Mouse (Mus musculus) thymus, adult 2 months (tissue): ENCODE measurements around the gene Lgals12. TPM values are rescaled to one million over a fixed set of nuclear protein-coding genes. Genes with fewer than 3 reads are reported as not detected.

Source experiments
- DNase-seq: peaks from one replicate; pipeline ENCODE4 v3.0.0; 2021
- H3K27ac ChIP-seq: fragments of 200-500 bp; 2 replicates; pipeline ENCODE4 v1.5.1; 2012; ENCODE audit warnings: low read length, control low read depth; ENCODE audit not compliant: control insufficient read depth, insufficient read depth
- H3K27me3 ChIP-seq: fragments of 200-500 bp; 2 replicates; pipeline ENCODE4 v1.6.1; 2012; ENCODE audit warnings: mild to moderate bottlenecking, low read length, moderate library complexity, mixed read lengths; ENCODE audit not compliant: control insufficient read depth, insufficient read depth
- H3K36me3 ChIP-seq: fragments of 200-500 bp; 2 replicates; pipeline ENCODE4 v1.6.1; 2012; ENCODE audit warnings: mild to moderate bottlenecking, low read length, moderate library complexity; ENCODE audit not compliant: control insufficient read depth, insufficient read depth
- H3K4me1 ChIP-seq: fragments of 200-500 bp; replicated peaks from 2 replicates; pipeline ENCODE4 v1.6.1; 2012; ENCODE audit warnings: low read length; ENCODE audit not compliant: control insufficient read depth, insufficient read depth
- H3K4me3 ChIP-seq: fragments of 200-500 bp; 2 replicates; pipeline ENCODE4 v1.5.1; 2012; ENCODE audit warnings: mild to moderate bottlenecking, low read length, control low read depth, moderate library complexity; ENCODE audit not compliant: control insufficient read depth, insufficient read depth
- CTCF ChIP-seq: fragments of 200-500 bp; IDR thresholded peaks from 2 replicates; pipeline ENCODE4 v1.5.1; 2012; ENCODE audit warnings: mild to moderate bottlenecking, control low read depth, low read length, moderate library complexity, borderline replicate concordance; ENCODE audit not compliant: control insufficient read depth, poor library complexity, insufficient read depth; ENCODE audit errors: extremely low read depth
- POLR2A ChIP-seq: fragments of 200-500 bp; IDR thresholded peaks from 2 replicates; pipeline ENCODE4 v1.6.1; 2012; ENCODE audit warnings: mild to moderate bottlenecking, low read length, control low read depth, moderate library complexity; ENCODE audit not compliant: control insufficient read depth, poor library complexity, insufficient read depth; ENCODE audit errors: extremely low read depth
- WGBS: fragments of 180-500 bp; shearing (Covaris S2); methylation state at CpG from one replicate; pipeline ENCODE4 v1.1.7; 2018; 5-methylcytosine and 5-hydroxymethylcytosine counted together
- polyA plus RNA-seq: library from polyadenylated mRNA; depleted of rRNA; stranded (reverse); fragments of >200 nt; gene quantifications from 2 replicates; pipeline ENCODE4 v1.2.3, GENCODE M21; 2012

Lgals12 gene
- polyA plus RNA-seq, 1 experiment, result 3.4 TPM

- WGBS, result 75% methylated on average over 3 of the region's 3 CpGs
- H3K36me3 ChIP-seq, result no peaks in the 10 kb centered on the region
- TF ChIP-seq POLR2A (no peak), CTCF (no peak)
- H3K4me1 ChIP-seq, result no peaks in the 10 kb centered on the region
- H3K27ac ChIP-seq, result no peak overlapping the region
- DNase-seq, result no peak
- no peaks in the 10 kb centered on the region for H3K27me3 ChIP-seq
- H3K4me3 ChIP-seq, result no peak overlapping the region
Observed at GRCm38 (mm10) chr19:7568364-7568763, 38.6 kb downstream of the Lgals12 start.

- no peaks in the 10 kb centered on the region for H3K36me3 ChIP-seq
- TF ChIP-seq CTCF, result no peak
- no peak for TF ChIP-seq POLR2A
- WGBS, result 68% methylated on average over 3 of the region's 3 CpGs
- H3K4me1 ChIP-seq, result no peaks in the 10 kb centered on the region
- H3K27ac ChIP-seq, result no peak overlapping the region
- no peaks in the 10 kb centered on the region for H3K27me3 ChIP-seq
- no peak overlapping the region for H3K4me3 ChIP-seq
- no peak for DNase-seq
Observed at GRCm38 (mm10) chr19:7566826-7567225, 40.2 kb downstream of the Lgals12 start.

GRCm38 (mm10) chr19:7564457-7564856, 42.5 kb downstream of the Lgals12 start:
- H3K27me3 ChIP-seq, result no peaks in the 10 kb centered on the region
- no peak for DNase-seq
- TF ChIP-seq CTCF (no peak), POLR2A (no peak)
- no peak overlapping the region for H3K27ac ChIP-seq
- WGBS, result 94% methylated on average over 1 of the region's 1 CpGs
- no peaks in the 10 kb centered on the region for H3K36me3 ChIP-seq
- H3K4me1 ChIP-seq, result no peaks in the 10 kb centered on the region; the same call in 1 of the 2 replicates
- no peak overlapping the region for H3K4me3 ChIP-seq

GRCm38 (mm10) chr19:7563676-7564075, 43.3 kb downstream of the Lgals12 start:
- Histone ChIP-seq H3K4me1 (no peaks in the 10 kb centered on the region; the same call in 1 of the 2 replicates), H3K27ac (no peak overlapping the region)

GRCm38 (mm10) chr19:7562601-7563129, 44.3 kb downstream of the Lgals12 start:
- TF ChIP-seq POLR2A (no peak), CTCF (no peak)
- H3K4me1 ChIP-seq, result peaks cover 9% of the 10 kb centered on the region
- DNase-seq, result no peak
- H3K36me3 ChIP-seq, result no peaks in the 10 kb centered on the region
- H3K27ac ChIP-seq, result no peak overlapping the region
- H3K4me3 ChIP-seq, result no peak overlapping the region
- no peaks in the 10 kb centered on the region for H3K27me3 ChIP-seq
- 93% methylated on average over 10 of the region's 10 CpGs for WGBS

More at GRCm38 (mm10) chr19:7563676-7564075, 43.3 kb downstream of the Lgals12 start:
- WGBS, result 57% methylated on average over 2 of the region's 2 CpGs
- H3K4me3 ChIP-seq, result no peak overlapping the region
- DNase-seq, result no peak
- no peaks in the 10 kb centered on the region for H3K27me3 ChIP-seq
- no peaks in the 10 kb centered on the region for H3K36me3 ChIP-seq
- TF ChIP-seq POLR2A (no peak), CTCF (no peak)

- WGBS, result 65% methylated on average over 3 of the region's 3 CpGs
- Histone ChIP-seq H3K4me1 (peaks cover 9% of the 10 kb centered on the region), H3K4me3 (no peak overlapping the region), H3K27ac (no peak overlapping the region), H3K27me3 (no peaks in the 10 kb centered on the region), H3K36me3 (no peaks in the 10 kb centered on the region)
- TF ChIP-seq POLR2A, result no peak
- no peak for TF ChIP-seq CTCF
- no peak for DNase-seq
Observed at GRCm38 (mm10) chr19:7561456-7561855, 45.5 kb downstream of the Lgals12 start.

- no peaks in the 10 kb centered on the region for H3K36me3 ChIP-seq
- 84% methylated on average over 4 of the region's 4 CpGs for WGBS
- TF ChIP-seq POLR2A, result no peak
- no peak for TF ChIP-seq CTCF
- H3K4me3 ChIP-seq, result no peak overlapping the region
- no peaks in the 10 kb centered on the region for H3K27me3 ChIP-seq
- no peak for DNase-seq
- H3K27ac ChIP-seq, result no peak overlapping the region
- peaks cover 9% of the 10 kb centered on the region for H3K4me1 ChIP-seq
Observed at GRCm38 (mm10) chr19:7559986-7560385, 47.0 kb downstream of the Lgals12 start.
